Mouse (Mus musculus) layer of hippocampus, postnatal 25 days (tissue): ENCODE measurements around the gene Inka1. TPM values are rescaled to one million over a fixed set of nuclear protein-coding genes. Genes with fewer than 3 reads are reported as not detected.
A peak's percentile ranks its signal among the peaks of the same experiment; 100 is the strongest.
"Not testable (repeated sequence)": the region's sequence is repeated elsewhere in the genome, so short reads cannot be mapped to it uniquely, and the experiment has no call there.

Source experiments
- DNase-seq, 2 experiments: peaks; one replicate each; pipeline ENCODE4 v3.0.0; 2022; ENCODE audit warnings: mixed read lengths in 2 of 2, low spot score in 1 of 2; ENCODE audit errors: extremely low spot score in 1 of 2
- total RNA-seq, 2 experiments: library from RNA; stranded (reverse); gene quantifications; 2 replicates each; pipeline ENCODE4 v1.2.3; 2021

Inka1 gene
- total RNA-seq, result 10 to 100 TPM; 12.0 to 13.6 TPM

DNA sequence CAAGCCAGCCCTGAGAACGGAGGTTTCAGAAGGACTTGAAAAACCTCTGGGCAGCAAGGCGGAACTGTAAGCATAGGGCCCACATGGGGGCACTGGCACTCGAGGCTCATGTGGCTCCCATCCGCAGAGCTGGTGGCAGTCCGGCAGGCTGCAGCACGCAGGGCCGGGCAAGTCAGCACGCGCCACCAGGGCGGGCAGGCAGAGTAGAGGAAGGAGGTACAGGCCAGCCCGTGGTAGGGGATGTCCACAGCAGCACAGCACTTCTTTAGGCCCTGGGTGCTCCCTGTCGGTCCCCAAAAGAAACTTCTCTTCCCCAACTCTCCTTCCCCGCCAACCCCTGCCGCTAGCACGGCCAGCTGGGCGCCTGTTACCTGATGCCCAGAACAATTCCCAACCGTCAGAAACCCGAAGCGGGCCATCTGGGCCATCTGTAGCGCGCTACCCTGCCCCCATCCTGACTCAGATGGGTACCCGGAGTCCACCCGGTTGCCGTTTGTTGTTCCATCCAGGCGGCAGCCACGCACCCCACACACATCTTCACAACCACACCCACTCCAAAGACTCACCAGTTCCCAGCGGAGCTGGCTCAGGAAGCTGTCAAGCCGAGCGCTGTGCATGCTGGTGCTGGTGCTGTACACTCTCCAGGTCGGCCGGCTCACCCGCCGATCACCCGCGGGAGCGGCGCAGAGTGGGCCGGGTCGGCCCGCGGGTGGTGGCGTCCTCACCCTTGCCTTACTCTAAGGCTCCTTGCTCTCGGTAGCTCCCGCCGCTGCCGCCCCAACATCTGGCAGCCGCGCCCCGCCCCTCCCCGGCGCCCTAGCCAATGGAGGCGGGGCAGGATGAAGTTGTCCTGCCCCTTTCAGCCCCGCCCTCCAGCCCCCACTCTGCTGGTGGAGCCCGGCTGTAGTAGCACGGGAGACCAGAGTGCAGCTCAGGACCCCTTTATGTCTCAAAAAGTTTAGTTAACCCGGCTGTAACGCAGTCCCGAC is at the start of gene Inka1:
TSS of gene Inka1 (minus strand) at position 749 of the 989 bp plus-strand sequence.
- DNase-seq, result peak; percentile 56 to 70

DNA sequence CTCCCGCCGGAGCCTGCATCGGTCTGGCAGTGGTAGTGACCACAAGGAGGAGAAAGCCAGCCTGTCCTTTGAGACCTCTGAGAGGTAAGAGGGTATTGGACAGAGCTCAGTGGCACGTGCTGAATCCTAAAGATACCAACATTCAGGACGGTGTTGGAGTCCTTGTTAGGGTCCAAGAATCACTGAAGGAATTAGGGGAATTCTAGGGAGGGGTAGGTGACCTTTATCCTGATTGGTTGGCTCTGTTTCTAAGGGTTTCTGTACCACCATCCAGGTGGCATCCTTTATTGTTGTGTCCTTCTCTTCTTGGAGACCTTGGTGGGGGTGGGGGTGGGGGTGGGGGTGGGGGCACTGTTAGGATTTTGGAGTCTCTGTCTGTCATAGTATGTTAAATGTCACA is 46.4 kb upstream of the Inka1 start:
- no peak for DNase-seq

DNA sequence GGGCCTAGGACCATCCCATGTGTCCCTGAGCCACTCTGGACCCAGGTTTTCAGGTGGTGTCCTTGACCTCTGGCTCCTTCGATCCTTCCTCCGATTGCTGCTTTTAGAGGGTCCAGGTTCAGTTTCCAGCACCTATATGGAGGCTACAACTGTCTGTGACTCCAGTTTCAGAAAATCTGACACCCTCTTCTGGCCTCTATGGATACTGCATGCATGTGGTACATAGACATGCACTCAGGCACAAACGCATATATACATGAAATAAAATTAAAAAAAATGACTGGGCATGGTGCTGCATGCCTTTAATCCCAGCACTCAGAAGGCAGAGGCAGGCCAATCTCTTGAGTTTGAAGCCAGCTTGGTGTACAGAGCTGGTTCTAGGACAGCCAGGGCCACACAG is 42.2 kb upstream of the Inka1 start:
- DNase-seq, result no peak

GRCm38 (mm10) chr9:108026584-108026983 is 40.9 kb upstream of the Inka1 start:
- no peak for DNase-seq

GRCm38 (mm10) chr9:108023216-108023615 is 37.5 kb upstream of the Inka1 start:
- DNase-seq, result no peak

- no peak for DNase-seq
Observed at GRCm38 (mm10) chr9:108020741-108021140, 35.1 kb upstream of the Inka1 start.

- DNase-seq, result no peak
Observed at GRCm38 (mm10) chr9:108017127-108017526, 31.4 kb upstream of the Inka1 start.

GRCm38 (mm10) chr9:108013577-108013976 is 27.9 kb upstream of the Inka1 start:
- not testable (repeated sequence) for DNase-seq

- DNase-seq, result no peak
Observed at GRCm38 (mm10) chr9:108010385-108010784, 24.7 kb upstream of the Inka1 start.

DNA sequence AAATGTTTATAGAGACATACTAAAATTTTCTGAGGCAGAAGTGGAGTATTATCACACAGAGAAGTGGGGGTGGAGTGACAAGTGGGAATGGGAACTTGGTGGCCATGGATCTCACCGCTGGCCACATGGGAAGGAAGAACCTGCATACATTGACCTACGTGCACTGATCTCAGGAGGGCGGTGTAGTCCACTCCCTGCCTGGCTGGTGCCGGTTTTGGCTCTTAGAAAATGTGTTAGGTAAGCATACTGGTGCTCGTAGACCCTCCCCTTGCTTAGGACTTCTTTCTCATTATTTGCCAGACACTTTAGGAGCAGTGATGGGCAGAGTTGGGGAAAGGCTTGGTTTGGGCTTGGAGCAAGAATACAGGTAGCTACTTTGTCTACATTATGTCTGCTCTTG is 22.4 kb upstream of the Inka1 start:
- no peak for DNase-seq

DNA sequence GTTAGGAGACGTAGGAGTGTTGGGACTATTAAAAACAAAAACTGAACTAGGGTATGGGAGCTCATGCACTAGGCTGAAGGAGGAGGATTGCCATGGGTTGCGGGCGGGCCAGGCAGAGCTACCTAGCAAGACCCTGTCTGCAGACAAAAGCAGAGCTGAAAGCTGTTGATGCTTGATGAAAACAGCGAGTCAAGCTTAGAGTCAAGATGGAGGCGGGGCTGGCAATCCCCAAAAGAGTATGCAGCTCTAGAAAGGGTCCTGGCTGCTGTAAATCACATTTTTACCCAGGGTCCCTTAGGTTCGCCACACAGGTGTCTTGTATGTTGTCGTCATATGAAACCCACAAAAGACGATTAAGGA is 17.8 kb upstream of the Inka1 start:
- no peak for DNase-seq

DNA sequence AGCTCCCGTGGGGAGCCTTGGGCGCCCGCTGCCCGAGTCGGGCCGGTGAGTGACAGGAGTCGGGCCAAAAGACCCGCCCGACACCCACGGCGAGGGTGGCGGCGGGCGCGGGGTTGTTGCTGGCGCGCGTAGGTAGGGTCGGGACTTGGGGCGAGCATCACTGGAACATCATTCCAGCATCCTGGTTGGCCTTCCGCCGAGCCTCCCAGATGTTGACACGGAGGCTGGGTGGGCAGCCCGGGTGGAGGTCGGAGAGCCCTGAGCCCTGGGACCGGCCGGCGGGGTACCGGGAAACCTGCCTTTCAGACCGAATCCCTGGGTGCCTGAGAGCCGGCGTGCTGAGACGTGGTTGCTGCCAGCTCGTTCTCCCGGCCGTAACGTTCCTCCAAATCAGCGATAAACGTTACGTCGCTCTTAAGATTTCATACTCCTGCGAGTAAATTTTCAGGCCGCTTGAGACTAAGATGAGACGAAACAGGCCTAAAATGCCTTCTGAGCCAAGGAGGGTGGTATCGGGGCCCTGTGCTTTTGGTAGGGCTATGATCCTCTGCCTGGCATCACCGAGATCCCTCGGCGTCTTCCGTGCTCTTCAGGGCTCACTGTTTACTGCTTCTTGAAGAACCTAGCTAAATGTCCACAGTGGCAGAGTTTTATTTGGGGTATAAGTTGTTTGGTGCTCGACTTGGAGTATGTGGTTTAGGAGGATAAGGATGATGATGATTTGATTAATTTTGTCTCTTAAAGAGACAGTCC is 17.3 kb upstream of the Inka1 start:
- DNase-seq, result peak in 1 of 2 experiments; percentile 41

DNA sequence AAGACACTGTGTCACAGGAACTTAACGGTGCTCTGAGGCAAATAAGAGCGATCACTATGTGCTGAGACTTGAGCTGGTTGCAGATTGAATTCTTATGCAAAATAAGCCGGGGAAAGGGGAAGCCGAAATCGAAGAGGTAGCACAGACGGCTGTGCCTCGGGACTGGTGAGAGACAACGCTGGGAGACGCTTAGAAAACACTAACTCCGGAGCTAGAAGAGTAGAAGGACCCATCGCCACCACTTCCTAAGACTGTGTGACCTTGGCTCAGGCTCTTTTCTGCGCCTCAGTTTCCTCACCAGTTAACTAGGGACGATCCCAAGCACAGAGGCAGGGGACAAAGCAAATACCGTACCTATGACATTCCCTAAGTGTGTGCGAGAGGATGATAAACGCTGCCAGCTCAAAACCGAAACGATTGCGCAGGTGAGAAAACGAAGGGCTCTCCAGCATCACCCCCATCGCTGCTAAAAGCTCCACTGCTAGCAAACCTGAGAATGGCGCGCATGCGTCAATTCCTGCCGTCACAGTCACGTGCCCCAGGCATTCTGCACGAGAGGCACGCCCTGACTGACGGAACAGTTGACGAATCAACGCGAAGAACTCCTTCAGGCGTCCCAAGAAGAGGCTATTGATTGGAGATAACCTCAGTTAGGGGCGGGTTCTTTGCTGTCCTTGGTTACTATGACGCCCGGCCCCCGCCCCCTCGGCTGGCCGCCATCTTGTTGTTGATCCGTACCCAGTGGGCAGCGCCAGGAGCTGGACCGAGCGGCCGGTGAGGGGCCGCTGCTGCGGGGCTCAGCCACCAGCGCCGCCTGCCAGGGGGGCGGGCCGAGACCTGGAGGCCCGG is 16.5 kb upstream of the Inka1 start, which contains the start of gene Ip6k1:
TSS of gene Ip6k1 (plus strand) at position 580 of the 849 bp plus-strand sequence.
- peak; percentile 99 to 100 for DNase-seq

- DNase-seq, result no peak
Observed at GRCm38 (mm10) chr9:107996049-107996448, 10.4 kb upstream of the Inka1 start, which contains the start of gene Gm20662. Gene Gm20662 (plus strand): TSS chr9:107996349.

DNA sequence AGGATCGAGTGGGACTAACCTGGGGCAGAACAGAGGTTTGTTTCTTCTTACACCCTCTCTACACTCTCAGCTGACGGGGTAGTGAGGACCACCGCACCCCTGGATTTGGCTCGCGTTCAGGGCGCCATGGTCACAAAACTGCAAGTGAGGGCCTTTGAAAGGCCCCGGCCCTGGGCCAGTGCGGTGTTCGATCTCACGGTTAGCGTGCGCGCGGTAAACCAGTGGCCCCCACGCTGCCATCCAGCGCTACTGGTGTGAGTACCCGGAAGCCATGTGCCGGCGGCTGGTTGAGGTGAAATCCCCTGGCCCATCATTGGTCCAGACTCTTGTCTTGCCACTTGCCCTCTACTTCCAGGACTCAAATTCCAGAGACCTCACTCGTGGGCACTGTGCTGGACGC is 9.8 kb upstream of the Inka1 start:
- no peak for DNase-seq

DNA sequence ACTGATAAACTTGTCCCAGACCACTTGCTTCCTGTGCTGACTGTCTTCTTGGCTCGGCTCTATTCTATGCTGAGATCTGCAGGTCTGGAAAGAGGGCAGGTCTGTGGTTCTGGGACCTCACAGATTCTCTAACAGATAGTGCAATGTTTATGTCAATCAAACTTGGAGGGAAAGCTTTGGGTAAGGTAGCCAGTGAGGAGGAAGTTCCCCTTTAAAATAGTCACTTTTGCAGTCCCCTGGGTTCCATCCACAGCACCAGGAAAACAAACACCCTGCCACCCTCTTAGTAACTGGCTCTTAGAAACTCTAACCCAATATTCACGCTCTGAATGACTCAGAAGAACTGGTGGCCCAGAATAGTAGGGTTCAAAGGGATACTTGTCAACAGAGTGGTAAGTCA is 8.8 kb upstream of the Inka1 start:
- no peak for DNase-seq

DNA sequence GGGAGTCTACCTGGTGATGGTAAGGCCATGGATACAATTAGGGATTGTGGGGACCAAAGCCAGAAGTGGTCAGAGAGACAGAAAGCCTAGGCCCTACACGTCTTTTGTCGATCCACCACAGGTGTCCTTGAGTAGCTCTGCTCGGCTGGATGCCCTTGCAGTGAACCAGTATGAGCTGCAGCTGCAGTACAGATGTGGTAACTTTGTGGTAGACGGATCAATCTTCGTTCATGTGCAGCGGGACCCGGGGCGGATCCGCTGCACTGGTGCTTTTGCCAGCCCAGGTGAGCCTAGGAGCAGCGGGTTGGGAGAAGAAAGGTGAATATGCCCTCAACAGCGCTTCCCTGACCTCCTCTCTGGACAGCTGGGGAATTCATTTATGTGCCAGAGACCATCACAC is 7.3 kb upstream of the Inka1 start:
- DNase-seq, result no peak

DNA sequence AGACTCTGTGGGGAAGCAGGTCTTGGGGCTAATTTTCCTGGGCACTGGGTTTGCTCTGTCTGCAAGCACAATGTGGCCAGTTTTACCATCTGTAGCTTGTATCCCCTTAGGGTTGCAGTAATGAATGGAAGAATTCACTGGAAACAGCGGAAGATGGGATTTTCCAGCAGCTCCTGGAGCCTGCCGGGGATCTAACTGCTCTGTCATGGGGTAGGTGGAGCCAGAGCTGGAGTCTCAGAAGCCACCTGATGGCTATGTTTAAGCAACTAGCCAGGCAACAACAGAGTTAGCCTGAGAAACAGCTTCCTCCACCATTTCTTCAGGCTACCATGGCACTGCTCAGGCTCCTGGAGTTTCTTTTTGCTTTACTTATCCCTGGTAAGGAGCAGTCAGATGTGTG is 6.5 kb upstream of the Inka1 start, which contains the start of gene Cdhr4:
TSS of gene Cdhr4 (plus strand) at position 301 of the 400 bp plus-strand sequence.
- DNase-seq, result no peak

DNA sequence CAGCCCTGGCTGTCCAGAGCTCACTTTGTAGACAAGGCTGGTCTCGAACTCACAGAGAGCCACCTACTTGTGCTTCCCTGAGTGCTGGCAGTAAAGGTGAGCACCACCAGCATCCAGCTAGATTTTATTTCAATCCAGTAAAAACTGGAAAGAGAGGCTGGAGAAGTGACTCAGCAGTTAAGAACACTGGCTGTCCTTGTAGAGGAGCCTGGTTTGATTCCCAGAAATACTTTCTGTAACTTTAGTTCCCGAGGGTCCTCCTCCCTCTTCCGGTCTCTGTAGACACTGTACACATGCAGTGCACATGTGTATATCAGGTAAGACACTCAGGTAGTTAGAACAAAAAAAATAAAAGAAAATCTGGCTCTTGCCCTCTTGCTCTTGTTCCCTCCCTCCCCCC is 2.3 kb upstream of the Inka1 start:
- no peak for DNase-seq

GRCm38 (mm10) chr9:107986376-107986775 is 697 bp upstream of the Inka1 start:
- DNase-seq, result peak; percentile 67 to 73
